Mouse (Mus musculus) frontal cortex, postnatal 14 days (tissue): ENCODE data around the gene Epo.

ENCODE experiments used
- DNase-seq, 2 experiments: peaks; one replicate each; pipeline ENCODE4 v3.0.0; 2022; ENCODE audit warnings: low spot score in 2 of 2

The Epo gene

DNA sequence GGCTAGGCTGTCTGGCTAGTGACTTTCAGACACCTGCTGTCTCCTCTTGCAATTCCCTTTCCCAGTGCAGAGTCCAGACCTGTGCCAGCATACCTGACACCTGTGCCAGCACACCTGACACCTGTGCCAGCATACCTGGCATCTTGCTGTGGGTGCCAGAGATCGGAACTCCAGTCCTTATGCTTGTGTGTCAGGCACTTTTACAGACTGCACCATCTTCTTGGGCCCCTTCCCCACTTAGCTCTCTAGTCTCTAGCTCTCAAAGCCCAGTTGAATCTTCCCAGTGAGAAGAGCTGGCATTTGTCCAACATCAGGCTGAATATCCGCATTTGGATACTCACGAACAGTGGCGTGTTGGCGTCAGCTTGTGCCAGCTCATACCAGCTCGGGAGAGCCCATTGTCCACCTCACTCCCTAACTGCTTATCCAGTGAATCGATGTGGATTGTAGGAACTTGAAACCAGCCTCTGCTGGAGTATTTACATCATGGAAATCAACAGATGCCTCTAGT, 6.3 kb upstream of the Epo start:
- DNase-seq, result no peak

DNA sequence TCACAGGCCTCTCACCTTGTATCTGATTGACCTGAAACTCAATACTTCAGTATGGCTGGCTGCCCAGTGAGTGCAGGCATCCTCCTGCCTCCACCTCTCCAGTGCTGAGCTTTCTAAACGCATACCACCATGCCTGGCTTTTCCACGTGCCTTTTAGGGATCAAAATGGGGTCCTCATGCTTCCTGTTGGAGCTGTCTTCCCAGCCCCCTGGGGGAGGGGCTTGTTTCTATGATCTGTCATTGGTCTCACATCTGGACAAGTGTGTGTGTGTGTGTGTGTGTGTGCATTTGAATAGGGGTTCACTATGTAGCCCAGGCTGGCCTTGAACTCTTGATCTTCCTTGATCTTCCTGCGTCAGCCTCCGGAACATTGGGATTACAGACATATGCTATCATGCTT, 4.4 kb upstream of the Epo start:
- no peak for DNase-seq

DNA sequence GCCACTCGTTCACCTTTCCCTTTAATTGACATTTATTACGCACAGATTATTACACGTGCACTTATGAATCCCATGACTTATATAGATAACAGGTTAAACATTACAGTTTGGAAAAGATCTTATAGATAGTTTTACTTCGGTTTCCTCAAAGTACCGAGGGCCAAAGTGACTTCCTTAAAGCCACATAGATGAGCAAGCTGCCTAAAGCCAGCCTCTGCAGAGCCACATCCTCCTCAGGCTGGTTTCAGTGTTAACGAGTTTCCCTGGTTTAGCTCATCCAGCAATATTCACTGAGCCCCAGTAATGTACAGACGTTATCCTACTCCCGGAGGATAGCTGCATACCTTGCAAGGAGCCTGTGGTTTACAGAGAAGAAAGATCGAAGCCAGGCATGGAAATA, 2.3 kb upstream of the Epo start:
- DNase-seq, result no peak

DNA sequence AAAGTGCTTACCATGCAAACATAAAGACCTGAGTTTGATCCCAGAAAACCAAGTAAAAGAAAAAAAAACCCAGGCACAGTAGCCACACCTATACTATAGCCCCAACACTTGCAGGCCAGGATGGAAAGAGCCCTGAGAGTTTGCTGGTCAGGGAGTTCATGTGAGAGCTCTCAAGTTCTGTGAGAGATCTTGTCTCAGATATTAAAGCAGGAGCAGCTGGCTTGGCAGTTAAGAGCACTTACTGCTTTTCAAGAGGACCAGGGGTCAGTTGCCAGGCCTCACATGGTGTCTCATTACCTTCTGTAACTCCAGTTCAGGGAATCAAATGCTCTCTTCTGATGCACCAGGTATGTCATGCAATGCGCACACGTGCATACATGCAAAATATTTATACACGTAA, 1.7 kb upstream of the Epo start:
- DNase-seq, result no peak

DNA sequence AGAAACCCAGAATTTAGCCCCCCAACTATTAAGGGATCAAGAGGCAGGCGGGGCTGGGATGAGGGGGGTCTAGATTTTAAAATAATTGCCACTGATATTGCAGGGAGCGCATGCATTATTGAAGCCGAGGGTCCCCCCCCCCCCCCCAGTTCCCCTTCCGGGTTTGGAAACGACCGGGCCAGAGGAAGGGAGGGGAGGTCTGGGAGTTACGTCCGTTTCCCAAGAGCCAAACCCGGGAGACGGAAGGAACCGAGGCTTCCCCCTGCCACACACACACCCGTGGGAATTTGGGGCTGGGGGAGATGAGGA, 280 bp downstream of the Epo start:
- DNase-seq, result no peak

DNA sequence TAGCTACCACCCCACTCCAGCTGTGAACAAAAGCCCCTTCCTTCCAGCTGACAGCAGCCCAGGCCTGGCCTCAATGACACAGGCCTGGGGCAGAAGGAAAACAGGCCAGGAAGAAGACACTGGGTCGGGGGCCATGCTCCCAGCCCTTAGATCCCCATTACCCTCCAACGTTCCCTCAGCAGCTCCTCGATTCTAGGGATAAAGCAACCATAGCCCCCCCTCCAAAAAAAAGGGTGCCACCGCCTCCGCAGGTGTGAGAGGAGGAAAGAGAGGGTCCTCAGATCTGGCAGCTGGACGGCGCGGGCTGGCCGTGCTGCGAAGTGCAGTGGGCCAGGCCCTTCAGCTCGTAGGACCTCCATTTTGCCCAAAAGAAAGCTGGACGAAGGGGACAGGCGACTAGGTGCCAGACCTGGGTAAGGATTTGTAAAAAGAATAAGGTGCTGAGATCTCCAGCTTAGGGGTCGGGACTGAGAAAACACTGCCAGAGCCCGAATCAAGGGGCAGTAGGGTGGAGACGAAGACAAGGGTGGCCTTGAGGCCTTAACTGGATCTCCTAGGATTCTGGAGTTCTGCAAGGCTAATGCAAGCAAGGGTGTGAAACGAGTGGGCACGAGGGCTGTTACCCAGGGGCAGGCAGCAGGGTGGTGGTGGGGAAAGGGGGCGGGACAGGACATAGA, 773 bp downstream of the Epo start:
- no peak for DNase-seq

DNA sequence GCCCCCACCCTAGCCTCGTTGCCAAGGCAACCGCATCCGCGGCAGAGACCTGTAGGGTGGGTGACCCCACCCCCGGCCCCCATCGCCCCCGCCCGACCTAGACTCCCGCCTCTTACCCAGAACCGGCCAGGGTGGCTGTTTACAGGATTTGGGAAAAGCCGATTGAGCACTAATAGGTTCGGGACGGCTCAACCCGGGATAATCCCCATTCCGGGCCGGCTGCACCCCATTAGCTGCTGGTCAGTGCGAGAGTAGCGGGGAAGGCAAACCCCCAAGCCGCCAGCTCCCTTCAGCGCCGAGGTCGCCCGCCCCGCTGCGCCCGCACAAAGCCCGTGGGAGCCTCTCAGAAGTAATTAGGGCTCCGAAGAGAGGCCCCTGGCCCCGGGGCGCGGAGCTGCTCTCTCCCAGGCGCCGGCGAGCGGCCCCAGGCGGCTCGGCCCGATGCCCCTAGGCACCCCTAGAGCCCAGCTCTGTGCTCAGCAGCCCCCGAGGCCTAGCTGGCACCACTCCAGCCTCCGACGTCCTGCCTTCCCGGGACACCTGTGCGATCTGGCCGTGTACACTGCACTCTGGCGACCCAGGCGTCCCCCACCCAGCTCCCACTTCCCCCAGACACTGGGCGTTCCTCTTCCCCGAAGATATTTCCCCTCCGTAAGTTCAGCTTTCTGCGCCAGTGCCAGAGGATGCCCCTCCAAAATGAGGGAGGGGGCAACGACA, 1.5 kb downstream of the Epo start:
- no peak for DNase-seq

DNA sequence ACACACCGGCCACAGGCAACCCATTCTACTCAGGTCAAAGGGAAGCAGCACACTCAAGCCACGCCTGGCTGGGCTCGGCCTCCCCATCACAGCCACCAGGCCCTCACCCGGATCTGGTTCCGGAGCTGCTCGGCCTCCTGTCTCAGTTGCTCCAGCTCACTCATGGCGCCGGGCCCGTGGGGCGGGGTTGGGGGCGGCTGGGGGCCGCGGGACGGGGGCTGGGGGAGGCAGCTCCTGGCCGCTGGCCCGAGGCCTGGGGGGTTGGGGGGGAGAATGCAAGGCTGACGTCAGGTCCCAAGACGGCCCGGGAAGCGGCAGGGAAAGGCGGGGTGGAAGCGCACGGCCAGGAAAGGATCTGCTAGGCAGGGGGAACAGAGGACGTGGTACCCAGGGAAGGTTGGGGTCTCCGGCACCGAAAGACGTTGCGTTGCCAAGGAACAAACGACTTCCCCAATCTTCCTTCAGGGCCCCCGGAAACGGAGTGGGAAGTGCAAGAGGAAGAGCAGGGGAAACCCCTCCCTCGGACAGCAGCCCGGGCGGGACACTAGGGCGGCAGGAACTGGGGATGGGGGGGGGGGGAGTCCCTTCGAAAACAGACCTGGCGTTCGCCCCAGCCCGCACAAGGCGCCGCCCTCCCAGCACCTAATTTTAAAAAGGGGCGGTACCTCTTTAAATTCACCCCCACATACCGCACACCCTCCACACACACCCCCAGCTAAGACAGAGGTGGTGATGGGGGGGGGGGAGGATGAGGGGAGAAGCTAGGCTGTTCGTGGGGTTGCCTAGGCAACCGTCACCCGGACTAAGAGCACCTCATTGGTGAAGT, 2.2 kb downstream of the Epo start:
- peak; percentile 71 to 80 for DNase-seq

DNA sequence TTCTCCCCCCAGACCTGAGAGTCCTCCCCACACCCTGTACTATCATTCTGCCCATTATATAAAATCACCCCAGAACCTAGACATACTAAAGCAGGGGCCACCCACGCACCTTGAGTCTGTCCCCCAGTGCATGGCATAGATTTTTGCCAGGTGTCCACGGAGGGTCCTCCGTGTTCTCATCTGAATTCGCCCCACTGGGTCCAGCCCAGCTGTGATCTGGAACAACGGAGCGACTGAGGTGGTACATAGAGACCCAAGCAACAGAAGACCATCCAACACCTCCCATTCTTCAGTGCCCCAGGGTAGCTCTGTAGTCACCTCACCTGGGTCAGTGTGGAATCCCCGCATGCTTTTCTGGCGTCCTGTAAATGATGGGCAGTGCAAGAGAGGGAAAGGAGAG, 3.0 kb downstream of the Epo start:
- DNase-seq, result peak in 1 of 2 experiments; percentile 21

DNA sequence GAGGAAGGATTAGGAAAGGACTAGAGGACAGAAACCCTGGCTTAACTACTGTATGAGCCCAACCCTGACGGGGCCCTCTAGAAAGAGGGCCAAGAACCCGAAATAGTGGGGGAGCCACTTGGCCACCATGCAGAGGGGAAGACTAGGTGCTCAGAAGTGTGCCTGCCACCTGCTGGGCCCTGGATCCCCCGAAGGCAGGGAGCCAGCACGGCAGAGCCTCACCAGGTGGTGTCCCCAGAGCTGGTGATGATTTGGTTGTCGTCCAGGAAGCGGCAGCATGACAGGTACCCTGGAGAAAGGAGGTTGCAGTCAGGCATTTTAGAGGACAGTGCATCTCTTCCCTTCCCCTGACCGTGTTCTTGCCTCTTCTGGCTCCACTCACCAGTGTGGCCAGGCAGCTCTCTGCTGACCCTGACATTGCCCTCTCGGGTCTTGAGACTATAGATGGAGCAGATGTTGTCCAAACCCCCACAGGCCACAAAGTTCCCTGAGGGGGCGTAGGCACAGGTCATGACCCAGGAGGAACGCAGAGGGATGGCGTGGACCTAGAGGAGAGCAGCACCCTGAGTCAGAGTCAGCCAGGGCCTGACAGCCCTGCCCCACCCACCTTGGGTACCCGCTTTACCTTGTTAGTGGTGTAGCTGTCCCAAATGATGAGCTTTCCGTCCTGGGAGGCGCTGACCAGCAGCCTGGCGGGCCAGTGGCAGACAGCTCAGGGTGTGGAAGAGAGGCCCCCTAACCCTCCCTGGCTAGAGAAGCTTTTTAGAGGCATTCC, 3.6 kb downstream of the Epo start:
- peak in 1 of 2 experiments; percentile 24 for DNase-seq

DNA sequence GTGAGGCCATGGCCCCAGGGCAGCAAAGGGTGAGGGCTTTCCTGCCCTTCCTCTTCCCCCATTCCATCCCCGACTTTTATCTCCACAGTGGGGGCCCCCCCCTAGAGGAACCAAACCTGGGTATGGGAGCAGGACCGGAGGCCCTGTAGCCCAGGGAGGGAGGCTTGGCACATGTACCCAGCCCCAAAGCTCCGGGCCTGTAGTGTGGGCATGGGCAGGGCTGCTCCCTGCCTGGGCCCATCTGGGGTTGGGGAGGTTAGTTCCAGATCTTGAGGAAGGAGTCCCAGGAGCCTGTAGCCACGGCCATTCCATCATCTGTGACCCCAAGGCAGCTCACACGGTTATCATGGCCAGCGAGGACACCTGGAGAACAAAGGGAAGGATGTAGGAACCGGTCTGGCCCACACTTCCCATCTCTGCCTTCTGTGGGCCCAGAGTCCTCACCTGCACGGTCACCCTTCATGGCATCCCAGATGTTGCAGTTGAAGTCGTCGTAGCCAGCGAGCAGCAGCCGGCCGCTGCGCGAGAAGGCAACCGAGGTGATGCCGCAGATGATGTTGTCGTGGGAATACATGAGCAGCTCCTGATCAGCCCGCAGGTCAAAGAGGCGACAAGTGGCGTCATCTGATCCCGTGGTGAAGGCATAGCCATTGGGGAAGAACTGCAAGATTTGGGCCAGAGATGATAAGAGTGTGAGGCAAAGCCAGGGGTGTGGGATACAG, 4.6 kb downstream of the Epo start:
- peak in 1 of 2 experiments; percentile 32 for DNase-seq

DNA sequence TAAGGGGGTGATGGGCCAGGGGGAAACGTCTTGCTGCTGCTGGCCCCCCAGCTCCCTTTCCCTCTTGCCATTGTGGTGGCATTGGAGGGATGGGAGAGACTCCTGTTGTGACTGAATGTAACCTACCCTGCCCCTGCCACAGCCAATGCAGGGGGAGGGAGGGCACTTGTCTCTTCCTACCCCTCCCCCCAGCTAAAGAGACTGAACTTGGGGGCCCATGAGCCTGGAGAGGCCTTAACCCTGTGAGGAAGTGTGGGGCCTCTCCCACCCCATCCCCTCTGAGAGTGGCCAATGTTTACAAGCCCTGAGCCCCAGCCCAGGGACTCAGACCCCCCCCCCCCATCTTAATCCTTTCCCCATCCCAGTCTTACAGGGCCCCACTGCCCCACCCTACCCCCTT, 5.6 kb downstream of the Epo start:
- DNase-seq, result no peak

DNA sequence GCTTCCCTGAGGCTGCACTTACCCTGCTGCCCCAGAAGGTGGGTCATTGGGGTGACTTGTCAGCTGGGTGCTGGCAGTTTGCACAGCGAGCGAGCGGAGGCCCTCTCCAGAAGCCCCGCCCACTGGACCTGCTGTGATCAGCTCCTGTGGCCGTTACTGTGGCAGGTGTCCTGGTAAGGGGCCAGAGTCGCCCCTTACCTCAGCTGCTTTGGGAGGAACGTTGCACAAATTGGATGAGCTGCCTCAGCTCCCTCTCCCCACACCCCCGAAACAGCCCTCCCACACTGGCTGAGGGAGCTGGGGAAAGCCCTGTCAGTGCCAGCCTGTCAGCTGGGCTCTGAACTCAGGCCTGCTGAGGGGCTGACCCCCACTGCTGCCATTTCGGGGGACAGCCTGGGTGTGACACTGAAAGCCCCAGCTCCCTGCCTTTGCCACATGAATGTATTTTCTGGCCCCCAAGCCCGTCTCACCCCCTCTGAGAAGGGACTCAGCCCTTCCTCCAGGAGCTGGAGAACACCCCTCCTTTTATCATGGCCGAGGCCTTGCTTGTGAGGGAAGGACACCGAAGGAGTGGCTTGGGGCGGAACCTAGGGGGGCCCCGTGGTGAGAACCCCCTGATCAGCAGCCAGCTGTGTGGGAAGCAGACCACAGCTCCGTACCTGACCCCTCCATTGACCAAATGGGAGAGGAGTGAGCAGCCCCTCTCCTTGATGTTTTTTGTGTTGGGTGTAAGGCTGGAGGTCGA, 6.7 kb downstream of the Epo start:
- no peak for DNase-seq

DNA sequence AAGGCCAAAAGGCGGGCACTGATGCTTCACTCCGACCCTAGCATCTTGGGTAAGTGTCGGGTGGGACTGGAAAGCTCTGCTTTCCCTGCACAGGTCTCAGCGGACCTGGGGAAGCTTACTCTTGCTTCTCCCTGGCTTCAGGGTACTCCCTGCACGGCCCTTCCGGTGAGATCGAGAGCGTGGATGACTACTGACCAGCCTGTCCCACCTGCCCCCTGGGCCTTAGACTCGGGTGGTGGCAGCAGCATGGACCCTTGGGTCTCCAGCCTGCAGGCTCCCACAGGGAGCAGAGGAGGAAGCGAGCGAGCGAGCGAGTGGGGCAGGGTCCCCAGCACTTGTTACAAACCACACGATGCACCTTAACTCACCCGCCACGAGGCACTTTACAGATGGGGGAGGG, 7.5 kb downstream of the Epo start:
- no peak for DNase-seq

DNA sequence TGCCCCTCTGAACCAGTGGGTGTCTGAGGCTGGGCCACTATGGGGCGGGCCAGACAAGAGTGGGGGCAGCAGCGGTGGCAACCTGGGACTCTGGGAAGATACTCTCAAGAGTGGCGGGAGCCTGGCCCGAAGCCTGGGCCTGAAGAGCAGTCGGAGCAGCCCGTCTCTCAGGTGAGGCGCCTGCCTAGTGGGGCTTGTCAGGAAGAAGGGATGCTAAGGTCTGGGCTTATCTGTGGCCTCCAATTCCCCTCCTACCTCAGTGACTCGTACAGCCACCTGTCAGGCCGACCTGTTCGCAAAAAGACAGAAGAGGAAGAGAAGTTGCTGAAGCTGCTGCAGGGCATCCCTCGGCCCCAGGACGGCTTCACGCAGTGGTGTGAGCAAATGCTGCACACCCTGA, 8.4 kb downstream of the Epo start:
- DNase-seq, result no peak

DNA sequence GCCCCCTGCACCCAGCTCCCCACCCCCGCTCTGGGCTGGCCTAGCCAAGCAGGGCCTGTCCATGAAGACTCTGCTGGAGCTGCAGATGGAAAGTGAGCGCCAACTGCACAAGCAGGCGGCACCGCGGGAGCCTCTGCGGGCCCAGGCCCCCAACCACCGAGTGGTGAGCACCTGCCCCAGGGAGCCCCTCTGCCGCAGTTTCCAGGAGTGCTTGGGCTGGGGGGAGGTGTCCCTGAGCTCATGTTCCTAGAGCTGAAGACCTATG, 8.9 kb downstream of the Epo start:
- DNase-seq, result no peak

DNA sequence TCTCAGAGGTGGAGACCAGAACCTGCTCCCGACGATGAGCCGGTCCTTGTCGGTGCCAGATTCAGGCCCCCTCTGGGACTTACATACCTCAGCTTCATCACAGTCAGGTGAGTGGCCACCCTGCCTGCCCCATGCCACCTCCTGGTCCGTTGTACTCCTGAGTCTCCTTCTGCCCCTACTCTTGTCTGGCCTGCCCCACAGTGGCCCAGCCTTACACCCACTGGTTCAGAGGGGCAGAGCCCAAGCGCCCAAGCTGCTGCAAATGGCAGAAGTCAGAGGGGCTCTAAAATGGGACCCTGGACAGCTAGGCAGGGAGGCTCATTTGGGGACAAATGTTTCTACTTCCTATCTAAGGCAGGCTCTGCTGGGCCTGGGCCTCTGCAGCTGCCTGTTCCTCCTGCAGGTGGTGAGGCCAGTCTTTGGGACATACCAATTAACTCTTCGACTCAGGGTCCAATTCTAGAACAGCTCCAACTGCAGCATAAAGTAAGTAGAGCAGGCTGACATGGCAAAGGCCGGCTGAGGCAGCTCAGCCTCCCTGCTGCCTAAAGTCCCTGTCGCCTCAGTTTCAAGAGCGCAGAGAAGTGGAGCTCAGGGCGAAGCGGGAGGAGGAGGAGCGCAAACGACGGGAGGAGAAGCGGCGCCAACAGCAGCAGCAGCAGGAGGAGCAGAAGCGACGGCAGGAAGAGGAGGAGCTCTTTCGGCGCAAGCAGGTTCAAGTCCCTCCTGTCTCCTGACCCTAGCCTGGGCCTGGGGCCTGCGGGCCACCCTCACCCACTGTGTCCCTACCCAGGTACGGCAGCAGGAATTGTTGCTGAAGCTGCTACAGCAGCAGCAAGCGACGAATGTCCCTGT, 9.4 kb downstream of the Epo start:
- peak in 1 of 2 experiments; percentile 4 for DNase-seq

DNA sequence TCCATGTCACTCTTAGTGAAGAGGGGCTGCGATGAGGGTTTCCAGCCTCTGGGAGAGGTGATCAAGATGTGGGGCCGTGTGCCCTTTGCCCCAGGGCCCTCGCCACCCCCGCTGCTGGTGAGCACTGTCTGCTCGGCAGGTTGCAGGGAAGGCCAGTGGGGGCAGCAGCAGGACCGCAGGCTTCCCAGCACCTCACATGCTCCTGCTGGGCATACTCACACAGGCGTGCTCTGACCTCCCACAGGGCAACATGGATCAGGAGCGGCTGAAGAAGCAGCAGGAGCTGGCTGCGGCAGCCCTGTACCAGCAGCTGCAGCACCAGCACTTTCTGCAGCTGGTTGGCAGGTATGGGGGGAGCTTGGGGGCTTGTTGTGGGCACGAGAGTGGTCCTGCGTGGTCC, 10.3 kb downstream of the Epo start:
- DNase-seq, result no peak

DNA sequence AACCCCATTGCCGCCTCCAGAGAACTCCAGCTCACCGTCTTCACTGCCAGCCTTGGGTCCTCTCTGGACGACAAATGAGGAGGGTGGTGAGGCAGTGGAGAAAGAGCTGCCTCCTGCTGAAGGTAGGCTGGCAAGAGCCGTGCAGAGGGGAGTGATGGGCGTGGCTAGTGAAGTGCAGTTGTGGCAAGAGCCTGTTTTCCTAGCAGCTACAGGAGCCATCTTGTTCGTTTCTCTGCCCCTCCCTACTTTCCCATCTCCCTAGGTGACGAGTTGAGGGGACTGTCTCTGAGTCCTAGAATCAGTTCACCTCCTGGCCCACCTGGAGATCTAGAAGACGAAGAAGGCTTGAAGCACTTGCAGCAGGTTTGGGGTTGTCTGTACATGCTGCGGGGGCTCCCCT, 11.2 kb downstream of the Epo start:
- DNase-seq, result no peak
